Mouse (Mus musculus) lung, embryonic 14.5 days (tissue): ENCODE measurements around the gene Camk2d. TPM values are rescaled to one million over a fixed set of nuclear protein-coding genes. Genes with fewer than 3 reads are reported as not detected.

Source experiments
- ATAC-seq: fragments of 200-750 bp; cut with Nextera tagmentation; 2 replicates; pipeline ENCODE4 v1.8.0; 2017; ENCODE audit warnings: mild to moderate bottlenecking, moderate TSS enrichment, moderate library complexity; ENCODE audit not compliant: insufficient read depth
- DNase-seq: peaks from one replicate; pipeline ENCODE4 v3.0.0-alpha.2; 2015
- H3K27ac ChIP-seq: fragments of 300-500 bp; sonication (generic); 2 replicates; pipeline ENCODE4 v1.5.1; 2014; ENCODE audit warnings: low read depth, mild to moderate bottlenecking, moderate library complexity
- H3K27me3 ChIP-seq: fragments of 300-500 bp; sonication (generic); 2 replicates; pipeline ENCODE4 v1.6.1; 2014; ENCODE audit warnings: low read length, control low read depth; ENCODE audit not compliant: insufficient read depth
- H3K36me3 ChIP-seq: fragments of 300-500 bp; sonication (generic); 2 replicates; pipeline ENCODE4 v1.6.1; 2014; ENCODE audit warnings: control low read depth; ENCODE audit not compliant: insufficient read depth
- H3K4me1 ChIP-seq: fragments of 300-500 bp; sonication (generic); 2 replicates; pipeline ENCODE4 v1.6.1; 2014; ENCODE audit warnings: antibody characterized with exemption, control low read depth; ENCODE audit not compliant: insufficient read depth
- H3K4me2 ChIP-seq: fragments of 300-500 bp; sonication (generic); 2 replicates; pipeline ENCODE4 v1.6.1; 2014; ENCODE audit warnings: mild to moderate bottlenecking
- H3K4me3 ChIP-seq: fragments of 300-500 bp; sonication (generic); 2 replicates; pipeline ENCODE4 v1.5.1; 2014; ENCODE audit warnings: low read depth, low read length
- H3K9ac ChIP-seq: fragments of 300-500 bp; sonication (generic); 2 replicates; pipeline ENCODE4 v1.6.1; 2014
- H3K9me3 ChIP-seq: fragments of 300-500 bp; sonication (generic); 2 replicates; pipeline ENCODE4 v1.6.1; 2016; ENCODE audit warnings: low read depth, low read length, control low read depth
- CTCF ChIP-seq: IDR thresholded peaks from 2 replicates; pipeline ENCODE4 v1.5.1; 2016; ENCODE audit warnings: antibody characterized with exemption, low read depth
- WGBS: fragments of 180-500 bp; shearing (Covaris S2); extraction: QIAGEN DNeasy Blood & Tissue Kit; methylation state at CpG from one replicate; pipeline ENCODE4 v1.1.7; 2014; 5-methylcytosine and 5-hydroxymethylcytosine counted together
- polyA plus RNA-seq: library from polyadenylated mRNA; unstranded; fragments of >200 nt; fragmentation: Nextera tagmentation; extraction: Ambion mirVana; gene quantifications from 2 replicates; pipeline ENCODE4 v1.2.1, GENCODE M21; 2014

Camk2d gene
- polyA plus RNA-seq, 1 experiment from 2014 or later = 43.2 TPM

DNA sequence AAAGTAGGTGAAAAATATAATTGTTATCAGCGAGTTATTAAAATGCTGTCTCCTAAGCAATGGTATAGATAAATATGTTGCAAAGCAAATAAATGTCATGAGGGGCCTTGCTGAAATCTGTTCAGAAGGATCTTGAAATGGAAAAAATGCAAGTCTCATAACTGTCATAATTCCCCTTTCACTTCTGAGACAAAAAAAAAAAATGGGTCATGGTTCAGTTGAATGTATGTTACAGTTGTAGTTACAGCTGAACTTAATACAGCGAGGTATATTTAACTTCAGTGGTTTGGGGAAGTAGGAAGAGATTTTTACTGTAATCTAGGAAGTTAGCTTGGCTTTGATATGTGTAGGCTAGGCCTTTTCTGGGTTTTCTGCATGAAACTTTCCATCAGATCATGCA lies 3.2 kb downstream of the Camk2d start:
- 51% methylated on average over 2 of the region's 2 CpGs for WGBS
- Histone ChIP-seq H3K4me1 (peaks cover 6% of the 10 kb centered on the region; the same call in 1 of the 2 replicates), H3K36me3 (peaks cover 7% of the 10 kb centered on the region), H3K4me2 (peak overlapping the region; percentile 95; the same call in 1 of the 2 replicates), H3K4me3 (no peak overlapping the region), H3K27ac (no peak overlapping the region), H3K27me3 (no peaks in the 10 kb centered on the region), H3K9ac (no peak overlapping the region), H3K9me3 (no peaks in the 10 kb centered on the region)
- TF ChIP-seq CTCF = no peak
- no peak for ATAC-seq
- no peak for DNase-seq

DNA sequence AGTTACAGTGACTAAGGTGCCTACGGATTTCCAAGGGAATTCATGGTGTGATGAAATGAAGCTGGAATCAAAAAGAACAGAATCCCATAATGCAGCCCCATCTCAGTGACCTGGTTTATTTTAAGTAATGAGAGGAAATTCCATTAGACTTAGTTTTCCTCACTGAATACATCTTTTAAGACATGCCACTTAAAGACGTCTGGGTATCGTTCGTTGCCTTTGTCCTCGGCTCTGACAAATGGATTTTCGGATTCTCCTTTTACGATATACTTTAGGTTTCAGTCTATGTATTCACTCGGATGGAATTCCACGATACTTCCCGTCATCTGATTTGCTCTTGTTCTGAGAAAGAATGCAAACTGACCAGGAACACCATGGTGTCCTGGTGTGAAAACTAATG lies 3.8 kb downstream of the Camk2d start:
- Histone ChIP-seq H3K36me3 (peaks cover 7% of the 10 kb centered on the region), H3K4me2 (no peak overlapping the region; the same call in 1 of the 2 replicates), H3K27ac (no peak overlapping the region), H3K9ac (no peak overlapping the region), H3K27me3 (no peaks in the 10 kb centered on the region), H3K4me3 (no peak overlapping the region), H3K4me1 (peaks cover 6% of the 10 kb centered on the region; the same call in 1 of the 2 replicates), H3K9me3 (no peaks in the 10 kb centered on the region)
- DNase-seq (no peak), ATAC-seq (no peak)
- no peak for TF ChIP-seq CTCF
- WGBS = 69% methylated on average over 10 of the region's 10 CpGs

DNA sequence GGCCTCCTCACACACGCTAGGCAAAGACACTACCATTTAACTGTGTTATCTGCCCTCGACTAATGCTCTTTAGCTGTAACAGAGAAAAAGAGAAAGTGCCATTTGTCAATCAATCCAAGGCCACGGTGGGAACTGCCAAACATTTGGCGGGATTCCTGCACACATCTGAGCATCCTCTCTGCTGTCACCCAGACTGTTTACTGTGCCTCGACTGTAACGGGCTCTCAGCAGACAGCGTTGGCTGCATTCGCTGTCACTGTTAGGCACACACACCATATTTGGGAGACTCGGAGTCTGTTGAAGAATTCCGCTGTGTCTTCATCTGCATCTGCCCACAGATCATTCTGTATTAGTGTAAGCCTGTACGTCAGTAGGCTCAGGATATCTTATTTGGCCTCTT lies 6.7 kb downstream of the Camk2d start:
- no peaks in the 10 kb centered on the region for H3K27me3 ChIP-seq
- peak; percentile 66 for DNase-seq
- ATAC-seq = peak; percentile 60; the same call in 1 of the 2 replicates
- peak overlapping the region; percentile 21; the same call in 1 of the 2 replicates for H3K4me2 ChIP-seq
- no peak overlapping the region for H3K27ac ChIP-seq
- TF ChIP-seq CTCF = no peak
- H3K36me3 ChIP-seq = peaks cover 7% of the 10 kb centered on the region
- H3K4me1 ChIP-seq = 0 out of 2 replicates have a peak, but pooled peaks cover 6% of the 10 kb centered on the region
- 35% methylated on average over 11 of the region's 11 CpGs for WGBS
- no peaks in the 10 kb centered on the region for H3K9me3 ChIP-seq
- no peak overlapping the region for H3K4me3 ChIP-seq
- H3K9ac ChIP-seq = no peak overlapping the region

DNA sequence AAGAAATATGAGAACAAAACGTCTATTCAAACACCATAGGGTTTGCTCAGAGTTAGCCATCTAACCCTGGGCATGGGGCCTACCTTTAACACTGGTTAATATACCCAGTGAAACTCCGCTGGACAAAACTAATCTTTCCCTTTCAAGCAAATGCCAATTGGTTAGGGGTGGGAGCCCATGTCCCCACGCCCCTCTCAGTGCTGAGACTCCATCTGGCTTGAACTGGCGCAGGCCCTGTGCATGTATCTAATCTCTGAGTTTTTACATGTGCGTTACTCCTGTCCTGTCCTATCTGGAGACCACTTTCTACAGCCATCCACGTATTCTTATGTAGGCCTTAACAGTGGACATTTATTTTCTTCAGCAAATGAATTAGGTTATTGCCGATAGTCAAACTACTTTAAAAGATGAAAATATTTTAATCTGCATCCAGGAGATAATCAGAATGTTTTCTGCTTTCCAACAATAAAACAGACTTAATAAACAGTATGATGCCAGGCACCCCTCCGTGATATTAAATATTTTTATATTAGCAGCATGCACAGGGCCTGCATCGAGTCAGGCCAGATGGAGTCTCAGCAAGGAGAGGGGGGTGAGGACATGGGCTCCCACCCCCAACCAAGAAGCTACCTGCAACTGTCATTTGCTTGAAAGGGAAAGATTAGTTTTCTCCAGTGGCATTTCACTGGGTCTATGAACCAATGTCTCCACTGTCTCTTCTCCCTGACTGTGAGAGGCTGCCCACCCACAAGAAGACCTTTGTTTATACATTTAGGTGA lies 8.7 kb downstream of the Camk2d start:
- no peak for TF ChIP-seq CTCF
- DNase-seq (no peak), ATAC-seq (no peak)
- Histone ChIP-seq H3K9me3 (no peaks in the 10 kb centered on the region), H3K36me3 (peaks cover 7% of the 10 kb centered on the region), H3K4me1 (peaks cover 7% of the 10 kb centered on the region; the same call in 1 of the 2 replicates), H3K4me3 (no peak overlapping the region), H3K4me2 (no peak overlapping the region), H3K27ac (no peak overlapping the region), H3K9ac (no peak overlapping the region), H3K27me3 (no peaks in the 10 kb centered on the region)
- WGBS = 85% methylated on average over 9 of the region's 9 CpGs

DNA sequence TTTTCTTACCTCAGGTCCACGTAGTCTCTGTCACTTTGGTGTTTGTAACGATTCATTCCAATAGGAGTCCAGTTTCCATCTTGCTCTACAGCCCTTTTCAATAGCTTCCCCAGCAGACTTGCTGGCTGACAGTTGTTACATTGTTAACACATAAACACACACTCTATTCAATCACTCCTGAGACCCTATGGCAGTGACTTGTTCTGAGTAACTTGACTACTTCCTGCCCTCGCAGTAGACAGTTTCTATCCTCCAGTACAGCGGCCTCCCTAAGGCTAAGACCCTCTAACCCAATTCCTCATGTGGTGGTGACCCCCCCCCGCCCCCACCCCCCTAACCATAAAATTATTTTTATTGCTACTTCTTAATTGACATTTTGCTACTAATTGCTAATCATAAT lies 13.2 kb downstream of the Camk2d start:
- no peak overlapping the region for H3K27ac ChIP-seq
- TF ChIP-seq CTCF = no peak

DNA sequence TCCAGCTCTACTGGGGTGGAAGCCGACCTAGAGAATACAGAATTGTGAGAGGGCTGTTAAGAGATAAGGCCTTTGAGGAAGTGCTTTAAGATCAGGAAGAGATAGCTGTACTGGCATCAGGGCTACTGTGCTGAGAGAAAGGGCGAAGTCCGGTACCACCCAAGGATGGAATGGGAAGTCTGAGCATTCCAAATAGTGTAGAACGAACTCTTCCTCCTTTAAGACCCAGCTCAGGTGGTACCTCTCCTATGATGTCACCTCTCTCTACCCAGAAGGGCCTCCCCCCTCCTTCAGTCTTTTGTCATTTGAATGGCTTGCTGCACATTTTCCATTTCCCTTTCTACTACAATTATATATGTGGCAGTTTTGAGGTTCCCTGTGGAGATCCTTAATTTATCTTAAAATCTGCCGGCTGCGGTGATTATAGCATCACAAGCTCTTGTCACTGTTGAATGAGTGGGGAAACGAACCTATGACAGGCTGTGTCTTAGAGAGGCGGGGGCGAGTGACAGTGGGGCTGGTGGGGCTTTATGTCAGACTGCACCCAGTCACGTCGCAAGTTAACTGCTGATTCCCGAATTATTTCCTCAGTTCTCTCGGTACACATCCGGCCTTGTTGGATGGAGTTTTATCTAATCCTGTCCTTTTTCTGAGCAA lies 13.8 kb downstream of the Camk2d start:
- Histone ChIP-seq H3K4me1 (peaks cover 12% of the 10 kb centered on the region; the same call in 1 of the 2 replicates), H3K27ac (no peak overlapping the region), H3K36me3 (no peaks in the 10 kb centered on the region), H3K9ac (no peak overlapping the region), H3K4me2 (peak overlapping the region; percentile 23; the same call in 1 of the 2 replicates), H3K27me3 (no peaks in the 10 kb centered on the region), H3K4me3 (no peak overlapping the region), H3K9me3 (no peaks in the 10 kb centered on the region)
- TF ChIP-seq CTCF = no peak
- DNase-seq (peak; percentile 37), ATAC-seq (peak; percentile 57; the same call in 1 of the 2 replicates)
- 36% methylated on average over 14 of the region's 14 CpGs for WGBS

More for the DNA sequence above, 13.2 kb downstream of the Camk2d start:
- Histone ChIP-seq H3K36me3 (no peaks in the 10 kb centered on the region), H3K4me1 (peaks cover 12% of the 10 kb centered on the region; the same call in 1 of the 2 replicates), H3K4me2 (no peak overlapping the region), H3K4me3 (no peak overlapping the region), H3K9me3 (no peaks in the 10 kb centered on the region), H3K9ac (no peak overlapping the region), H3K27me3 (no peaks in the 10 kb centered on the region)
- ATAC-seq = peak; percentile 75; the same call in 1 of the 2 replicates
- WGBS = 41% methylated on average over 5 of the region's 5 CpGs
- peak; percentile 47 for DNase-seq

DNA sequence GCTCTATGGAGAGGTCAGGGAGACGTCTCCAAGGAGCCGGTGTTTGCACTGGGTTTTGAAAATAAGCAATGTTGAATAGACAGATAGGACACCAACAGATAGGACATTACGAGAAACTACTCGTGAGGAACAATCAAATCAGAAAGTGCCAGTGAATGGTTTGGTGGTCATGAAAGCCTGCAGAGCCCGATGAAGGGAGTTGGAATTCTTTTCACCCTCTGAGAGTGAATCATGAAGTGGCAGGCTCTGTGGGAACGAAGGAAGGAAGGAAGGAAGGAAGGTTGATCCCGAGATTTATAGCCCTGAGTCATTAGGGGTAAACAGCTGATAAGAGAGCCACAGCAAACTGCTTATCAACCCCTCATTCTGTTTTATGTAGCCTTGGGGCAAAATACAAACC lies 15.5 kb downstream of the Camk2d start:
- ATAC-seq = no peak
- 19% methylated on average over 7 of the region's 7 CpGs for WGBS
- Histone ChIP-seq H3K4me1 (peaks cover 12% of the 10 kb centered on the region; the same call in 1 of the 2 replicates), H3K27ac (no peak overlapping the region), H3K9me3 (no peaks in the 10 kb centered on the region), H3K36me3 (no peaks in the 10 kb centered on the region), H3K4me3 (no peak overlapping the region), H3K9ac (no peak overlapping the region), H3K27me3 (no peaks in the 10 kb centered on the region), H3K4me2 (0 out of 2 replicates have a peak overlapping the region, but pooled peaks have one; percentile 10)
- no peak for DNase-seq
- no peak for TF ChIP-seq CTCF
